Mouse (Mus musculus) erythroblast, embryonic 14.5 days (primary cell): Measurements from ENCODE around the gene Wdr60.

ENCODE experiments used
- GATA1 ChIP-seq: IDR thresholded peaks from 2 replicates; pipeline ENCODE4 v1.6.1; 2012; ENCODE audit warnings: low read length, inconsistent platforms, mixed read lengths
- TAL1 ChIP-seq: IDR thresholded peaks from 3 replicates; pipeline ENCODE4 v1.6.1; 2012; ENCODE audit warnings: low read length, inconsistent platforms, mixed read lengths

GRCm38 (mm10) chr12:116258321-116258720 is 4.5 kb downstream of the Wdr60 start:
- TF ChIP-seq TAL1 (no peak), GATA1 (no peak)
